Mouse (Mus musculus): ENCODE measurements around the gene Prickle4. TPM values are rescaled to one million over a fixed set of nuclear protein-coding genes. Genes with fewer than 3 reads are reported as not detected.
A peak's percentile ranks its signal among the peaks of the same experiment; 100 is the strongest.

The Prickle4 gene
- polyA plus RNA-seq (2014; fragmentation: Nextera tagmentation; extraction: Ambion mirVana), result 1.8 and 2.6 TPM in 2 replicates

DNA sequence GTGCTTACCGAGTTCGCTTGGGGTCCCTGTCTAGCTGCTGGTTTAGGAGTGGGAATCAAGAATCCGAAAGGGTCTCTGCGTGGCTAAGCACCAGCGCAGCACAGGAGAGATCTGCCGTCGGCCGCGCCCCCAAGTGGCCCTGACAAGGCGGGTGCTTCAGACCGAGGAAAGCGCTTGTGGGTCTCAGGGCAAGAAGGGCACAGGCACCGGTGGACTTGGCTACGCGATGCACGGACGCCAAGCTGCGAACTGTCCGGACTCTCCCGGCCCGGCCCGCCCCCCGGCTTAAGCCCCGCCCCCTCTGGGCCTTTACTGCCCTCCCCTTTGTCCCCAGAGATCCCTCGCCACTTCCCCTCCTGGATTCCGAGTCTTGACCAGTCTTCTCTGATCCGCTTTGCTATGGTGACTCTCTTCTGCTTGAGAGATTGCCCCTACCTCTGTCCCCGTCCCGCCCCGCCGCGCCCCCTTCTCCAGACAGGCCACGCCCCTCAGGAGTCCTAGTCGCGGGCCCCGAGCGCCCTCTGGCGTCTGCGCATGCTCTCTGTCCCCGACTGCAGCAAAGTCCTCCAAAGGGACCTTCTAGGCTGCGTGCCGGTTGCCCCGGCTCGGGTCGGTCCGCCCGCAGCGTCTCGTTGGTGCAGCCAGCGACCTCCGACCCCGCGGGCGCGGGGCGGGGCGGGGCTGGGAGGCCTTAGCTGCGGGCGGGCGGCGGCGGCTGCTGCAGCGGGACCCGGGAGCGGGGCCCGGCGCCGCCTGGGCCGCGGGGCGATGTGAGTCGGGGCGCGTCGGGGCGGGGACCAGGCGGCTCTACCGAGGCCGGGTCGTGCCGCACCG is at the start of gene Prickle4:
Prickle4 (minus strand) TSS at position 234 of the 834 bp plus-strand sequence.
- ATAC-seq (ENCODE audit: insufficient number of reproducible peaks, low FRiP score, low TSS enrichment, low read depth) (peak; percentile 90), DNase-seq (ENCODE audit: low spot score) (peak; percentile 99)
- Histone ChIP-seq H3K9me3 (ENCODE audit: control insufficient read depth, low read length) (no peaks in the 10 kb centered on the region), H3K27me3 (ENCODE audit: control insufficient read depth, insufficient read depth, low read length) (no peaks in the 10 kb centered on the region), H3K4me3 (ENCODE audit: low read depth, low read length) (peak within 1 kb of the TSS; percentile 69), H3K4me1 (ENCODE audit: control insufficient read depth, insufficient read depth, low read length) (peaks cover 6% of the 10 kb centered on the region), H3K4me2 (ENCODE audit: low read depth, severe bottlenecking) (peak within 1 kb of the TSS; percentile 78), H3K27ac (replicated peaks; ENCODE audit: low read depth, low read length) (no peak within 1 kb of the TSS; the same call in 1 of the 2 replicates), H3K9ac (ENCODE audit: low read length) (peak within 1 kb of the TSS; percentile 86), H3K36me3 (ENCODE audit: control insufficient read depth, insufficient read depth, low read length) (no peaks in the 10 kb centered on the region)
- WGBS, result under 1% methylated on average over 66 of the region's 82 CpGs

DNA sequence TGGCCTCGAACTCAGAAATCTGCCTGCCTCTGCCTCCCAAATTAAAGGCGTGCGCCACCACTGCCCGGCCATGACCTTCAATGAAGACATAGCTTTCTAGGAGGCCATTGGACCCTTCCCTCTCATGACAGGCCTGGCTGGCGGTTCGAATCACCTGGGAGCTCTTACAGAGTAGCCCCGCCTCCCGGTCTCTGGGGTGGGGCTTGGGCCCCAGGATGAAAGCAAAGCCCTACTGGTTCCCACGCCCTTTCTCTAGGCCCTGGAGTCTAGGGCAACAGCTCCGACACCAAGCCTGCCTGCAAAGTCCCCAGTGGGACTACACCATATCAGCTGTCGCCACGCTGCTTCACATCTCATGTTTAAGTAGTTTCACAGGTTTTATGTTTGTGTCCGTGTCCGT is 49.5 kb upstream of the Prickle4 start:
- DNase-seq (ENCODE audit: low spot score), result no peak
- H3K4me3 ChIP-seq (ENCODE audit: low read depth, low read length), result no peak overlapping the region
- no peak overlapping the region for H3K9ac ChIP-seq (ENCODE audit: low read length)
- H3K9me3 ChIP-seq (ENCODE audit: control insufficient read depth, low read length), result no peaks in the 10 kb centered on the region
- H3K36me3 ChIP-seq (ENCODE audit: control insufficient read depth, insufficient read depth, low read length), result no peaks in the 10 kb centered on the region
- peaks cover 2% of the 10 kb centered on the region; the same call in 1 of the 2 replicates for H3K27me3 ChIP-seq (ENCODE audit: control insufficient read depth, insufficient read depth, low read length)
- no peak overlapping the region for H3K27ac ChIP-seq (replicated peaks; ENCODE audit: low read depth, low read length)
- no peak for ATAC-seq (ENCODE audit: insufficient number of reproducible peaks, low FRiP score, low TSS enrichment, low read depth)
- peaks cover 10% of the 10 kb centered on the region for H3K4me1 ChIP-seq (ENCODE audit: control insufficient read depth, insufficient read depth, low read length)
- WGBS, result 96% methylated on average over 14 of the region's 14 CpGs
- H3K4me2 ChIP-seq (ENCODE audit: low read depth, severe bottlenecking), result no peak overlapping the region

DNA sequence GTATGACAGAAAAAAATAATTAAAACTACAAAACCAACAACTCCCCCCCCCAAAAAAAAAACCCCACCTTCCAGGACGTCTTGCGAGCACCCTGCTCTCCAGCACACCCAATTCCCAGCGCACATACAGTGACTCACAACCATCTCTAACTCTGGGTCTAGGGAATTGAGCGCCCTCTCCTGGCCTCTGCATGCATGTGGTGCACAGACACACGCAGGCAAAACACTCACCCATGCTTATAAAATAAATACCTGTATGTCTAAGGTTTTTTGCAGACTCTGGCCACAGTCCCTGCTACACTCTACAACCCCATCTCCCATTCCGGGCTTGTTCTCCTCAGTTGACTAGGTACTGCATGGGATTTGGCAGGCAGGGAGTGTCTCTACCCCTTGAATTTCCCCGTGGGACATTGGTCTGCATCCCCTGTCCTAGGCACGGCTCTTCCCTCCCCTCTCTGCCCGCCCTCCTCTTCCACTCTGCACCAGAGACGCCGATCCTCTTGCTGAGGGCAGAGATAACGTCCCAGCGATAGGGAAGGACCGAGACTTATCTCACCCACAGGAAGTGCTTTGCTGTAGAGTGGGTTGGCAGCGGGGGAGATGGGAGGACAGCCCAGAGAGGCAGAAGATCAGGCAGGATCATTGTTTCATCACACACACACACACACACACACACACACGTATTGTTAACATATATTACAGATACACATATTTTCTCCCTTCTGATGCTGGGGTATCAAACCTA is 48.6 kb upstream of the Prickle4 start:
- Histone ChIP-seq H3K9ac (ENCODE audit: low read length) (no peak overlapping the region), H3K27me3 (ENCODE audit: control insufficient read depth, insufficient read depth, low read length) (peaks cover 3% of the 10 kb centered on the region; the same call in 1 of the 2 replicates), H3K9me3 (ENCODE audit: control insufficient read depth, low read length) (no peaks in the 10 kb centered on the region), H3K4me3 (ENCODE audit: low read depth, low read length) (no peak overlapping the region), H3K36me3 (ENCODE audit: control insufficient read depth, insufficient read depth, low read length) (no peaks in the 10 kb centered on the region), H3K4me1 (ENCODE audit: control insufficient read depth, insufficient read depth, low read length) (peaks cover 15% of the 10 kb centered on the region), H3K4me2 (ENCODE audit: low read depth, severe bottlenecking) (no peak overlapping the region), H3K27ac (replicated peaks; ENCODE audit: low read depth, low read length) (no peak overlapping the region)
- peak; percentile 33 for DNase-seq (ENCODE audit: low spot score)
- WGBS, result 42% methylated on average over 16 of the region's 16 CpGs
- no peak for ATAC-seq (ENCODE audit: insufficient number of reproducible peaks, low FRiP score, low TSS enrichment, low read depth)

DNA sequence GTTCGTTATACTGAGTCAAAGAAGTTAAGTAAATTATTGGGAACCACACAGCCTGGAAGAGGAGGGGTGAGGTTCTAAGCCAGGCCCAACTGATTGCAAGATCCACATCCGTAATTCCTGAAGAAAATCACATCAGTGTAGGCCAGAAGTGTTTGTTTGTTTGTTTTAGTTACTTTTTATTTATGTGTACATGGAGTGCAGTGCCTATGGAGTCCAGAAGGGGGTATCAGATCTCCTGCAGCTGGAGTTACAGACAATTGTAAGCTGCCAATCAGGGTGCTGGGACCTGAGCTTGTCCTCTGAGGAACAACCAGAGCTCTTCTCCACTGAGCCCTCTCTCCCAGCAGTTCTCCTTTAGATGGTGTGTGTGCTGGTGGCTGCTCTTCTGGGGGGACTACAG is 45.6 kb upstream of the Prickle4 start:
- WGBS, result 48% methylated on average over 2 of the region's 2 CpGs
- peaks cover 20% of the 10 kb centered on the region for H3K4me1 ChIP-seq (ENCODE audit: control insufficient read depth, insufficient read depth, low read length)
- H3K9ac ChIP-seq (ENCODE audit: low read length), result no peak overlapping the region
- H3K36me3 ChIP-seq (ENCODE audit: control insufficient read depth, insufficient read depth, low read length), result no peaks in the 10 kb centered on the region
- H3K27ac ChIP-seq (replicated peaks; ENCODE audit: low read depth, low read length), result no peak overlapping the region
- H3K27me3 ChIP-seq (ENCODE audit: control insufficient read depth, insufficient read depth, low read length), result peaks cover 5% of the 10 kb centered on the region; the same call in 1 of the 2 replicates
- H3K9me3 ChIP-seq (ENCODE audit: control insufficient read depth, low read length), result no peaks in the 10 kb centered on the region
- H3K4me2 ChIP-seq (ENCODE audit: low read depth, severe bottlenecking), result no peak overlapping the region
- ATAC-seq (ENCODE audit: insufficient number of reproducible peaks, low FRiP score, low TSS enrichment, low read depth) (no peak), DNase-seq (ENCODE audit: low spot score) (no peak)
- no peak overlapping the region for H3K4me3 ChIP-seq (ENCODE audit: low read depth, low read length)

DNA sequence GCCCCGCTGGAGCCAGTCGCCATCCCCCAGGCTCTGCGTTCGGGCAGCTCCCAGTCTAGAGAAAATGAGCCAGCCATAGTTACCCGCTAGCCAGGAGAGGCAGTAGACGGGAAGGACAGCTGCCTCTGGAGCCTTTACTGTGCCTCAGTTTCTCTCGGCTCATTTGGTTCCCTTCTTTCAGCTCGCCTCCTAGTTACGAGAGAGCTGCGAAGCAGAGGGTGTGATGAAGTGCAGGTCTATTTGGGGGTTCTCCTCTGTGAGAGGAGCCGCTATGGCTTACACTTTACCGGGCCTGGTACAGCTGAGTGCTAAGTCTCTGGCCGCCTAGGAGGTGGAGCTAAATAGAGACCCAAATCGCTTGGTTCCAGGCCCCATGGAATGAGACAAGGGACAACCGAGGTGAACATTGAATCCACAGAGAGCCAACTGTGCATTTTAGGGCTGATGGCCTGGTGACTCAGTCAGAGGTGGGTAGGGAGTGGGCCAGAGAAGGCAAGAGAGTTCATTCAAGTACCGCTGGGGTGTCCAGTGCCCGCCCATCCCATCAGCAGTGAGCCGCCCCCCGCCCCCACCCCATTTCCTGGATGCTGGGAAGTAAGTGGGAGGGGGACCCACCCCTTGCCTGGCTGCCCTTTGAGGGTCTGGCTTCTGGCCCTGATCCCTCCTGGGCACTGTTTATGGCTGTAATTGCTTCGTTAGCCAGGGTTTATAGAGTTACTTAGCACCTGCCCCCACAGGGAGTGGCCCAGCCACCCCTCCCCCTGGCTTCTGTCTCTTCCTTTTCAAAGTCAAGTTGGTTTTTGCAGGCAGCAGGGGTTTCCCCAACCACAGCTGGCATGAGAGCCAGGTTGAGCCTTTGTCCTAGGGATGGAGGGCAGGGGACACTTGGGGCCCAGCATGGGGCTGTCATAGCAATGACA is 44.6 kb upstream of the Prickle4 start:
- H3K4me2 ChIP-seq (ENCODE audit: low read depth, severe bottlenecking), result peak overlapping the region; percentile 100

DNA sequence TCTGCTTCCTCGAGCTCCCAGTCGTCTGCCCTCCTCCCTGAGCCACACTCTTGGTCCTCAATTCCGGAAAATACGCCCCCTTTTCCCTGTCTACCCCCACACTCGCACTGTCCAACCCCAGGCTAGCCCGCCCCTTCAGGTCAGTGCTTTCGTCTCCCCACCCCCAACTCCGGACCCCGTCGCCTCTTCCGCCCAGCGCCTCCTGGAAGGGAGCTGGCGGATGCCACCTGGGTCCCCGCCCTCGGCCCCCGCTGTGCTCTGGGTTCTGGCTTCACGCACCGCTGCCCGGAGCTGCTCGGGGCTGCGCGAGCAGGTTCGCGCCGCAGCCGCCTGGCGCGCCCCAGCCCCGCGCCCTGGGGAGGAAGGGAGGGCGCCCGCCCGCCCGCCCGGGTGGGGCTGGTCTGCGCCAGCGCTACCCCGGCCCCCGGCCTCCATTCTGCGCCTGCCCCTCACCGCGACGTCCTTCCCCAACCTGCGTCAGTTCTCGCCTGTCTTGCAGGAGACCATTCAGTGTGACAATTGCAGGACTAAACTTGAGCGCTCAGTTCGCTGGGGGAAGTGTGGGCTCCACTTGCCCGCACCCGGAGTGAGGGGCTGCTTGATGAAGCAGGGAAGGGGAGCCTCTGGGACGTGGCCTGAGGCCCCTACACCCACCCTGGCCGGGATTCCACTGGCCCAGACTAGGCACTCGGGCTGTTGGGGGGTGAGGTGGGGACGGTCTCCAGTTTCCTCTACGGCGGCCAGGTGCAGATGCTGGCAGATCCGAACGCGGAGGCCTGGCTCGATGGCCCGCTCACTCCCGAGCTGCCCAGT is 43.7 kb upstream of the Prickle4 start:
- Histone ChIP-seq H3K4me3 (ENCODE audit: low read depth, low read length) (peak overlapping the region; percentile 59), H3K27me3 (ENCODE audit: control insufficient read depth, insufficient read depth, low read length) (peaks cover 5% of the 10 kb centered on the region; the same call in 1 of the 2 replicates), H3K36me3 (ENCODE audit: control insufficient read depth, insufficient read depth, low read length) (no peaks in the 10 kb centered on the region), H3K9ac (ENCODE audit: low read length) (peak overlapping the region; percentile 5), H3K4me1 (ENCODE audit: control insufficient read depth, insufficient read depth, low read length) (peaks cover 20% of the 10 kb centered on the region), H3K4me2 (ENCODE audit: low read depth, severe bottlenecking) (peak overlapping the region; percentile 100), H3K27ac (replicated peaks; ENCODE audit: low read depth, low read length) (no peak overlapping the region; the same call in 1 of the 2 replicates), H3K9me3 (ENCODE audit: control insufficient read depth, low read length) (no peaks in the 10 kb centered on the region)
- ATAC-seq (ENCODE audit: insufficient number of reproducible peaks, low FRiP score, low TSS enrichment, low read depth), result peak; percentile 40
- peak; percentile 61 for DNase-seq (ENCODE audit: low spot score)
- under 1% methylated on average over 57 of the region's 61 CpGs for WGBS

More for the DNA sequence above, 44.6 kb upstream of the Prickle4 start:
- DNase-seq (ENCODE audit: low spot score), result peak; percentile 70
- H3K27ac ChIP-seq (replicated peaks; ENCODE audit: low read depth, low read length), result no peak overlapping the region; the same call in 1 of the 2 replicates
- peak overlapping the region; percentile 59 for H3K4me3 ChIP-seq (ENCODE audit: low read depth, low read length)
- ATAC-seq (ENCODE audit: insufficient number of reproducible peaks, low FRiP score, low TSS enrichment, low read depth), result peak; percentile 26; the same call in 1 of the 2 replicates
- H3K36me3 ChIP-seq (ENCODE audit: control insufficient read depth, insufficient read depth, low read length), result no peaks in the 10 kb centered on the region
- H3K9me3 ChIP-seq (ENCODE audit: control insufficient read depth, low read length), result no peaks in the 10 kb centered on the region
- peaks cover 20% of the 10 kb centered on the region for H3K4me1 ChIP-seq (ENCODE audit: control insufficient read depth, insufficient read depth, low read length)
- WGBS, result under 1% methylated on average over 20 of the region's 20 CpGs
- H3K9ac ChIP-seq (ENCODE audit: low read length), result no peak overlapping the region; the same call in 1 of the 2 replicates
- peaks cover 5% of the 10 kb centered on the region; the same call in 1 of the 2 replicates for H3K27me3 ChIP-seq (ENCODE audit: control insufficient read depth, insufficient read depth, low read length)

DNA sequence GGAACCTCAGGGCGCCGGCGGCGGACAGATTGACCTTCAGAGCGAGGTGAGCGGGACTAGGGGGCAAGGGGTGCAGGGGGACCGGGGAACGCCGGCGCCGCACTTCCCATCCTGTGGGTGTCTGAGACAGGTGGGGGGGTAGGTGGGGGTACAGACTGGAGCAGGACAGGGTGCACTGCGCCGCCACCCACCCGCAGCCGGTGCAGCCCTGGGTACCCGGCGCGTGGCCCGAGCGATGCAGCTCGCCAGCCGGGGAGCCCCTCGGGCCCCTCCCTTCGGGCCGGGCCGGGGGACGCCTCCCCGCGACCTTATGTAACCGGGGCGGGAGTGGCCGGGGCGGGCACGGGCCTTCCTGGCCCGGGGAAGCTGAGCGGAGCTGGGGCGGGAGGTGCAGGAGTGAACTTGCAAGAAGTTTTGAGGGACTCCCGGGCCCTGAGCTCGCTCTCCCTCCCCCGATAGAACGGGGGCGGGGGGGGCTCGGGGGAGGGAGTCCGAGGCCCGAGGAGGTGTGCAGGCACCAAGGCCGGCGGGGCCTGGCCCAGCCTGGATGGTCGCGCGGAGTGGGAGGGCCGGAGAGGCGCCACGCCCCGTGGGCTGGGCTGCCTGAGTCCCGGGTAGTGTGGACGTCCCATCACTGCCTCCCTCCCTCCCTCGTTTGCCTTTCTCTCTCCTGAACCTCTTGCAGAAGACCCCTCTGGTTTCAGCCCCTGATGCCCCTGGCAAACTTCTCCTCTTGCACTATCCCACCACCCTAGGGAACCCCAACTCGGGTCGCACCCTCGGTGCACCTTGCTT is 42.9 kb upstream of the Prickle4 start:
- no peak overlapping the region for H3K27ac ChIP-seq (replicated peaks; ENCODE audit: low read depth, low read length)
- H3K36me3 ChIP-seq (ENCODE audit: control insufficient read depth, insufficient read depth, low read length), result no peaks in the 10 kb centered on the region
- WGBS, result under 1% methylated on average over 50 of the region's 60 CpGs
- peak overlapping the region; percentile 59 for H3K4me3 ChIP-seq (ENCODE audit: low read depth, low read length)
- H3K4me1 ChIP-seq (ENCODE audit: control insufficient read depth, insufficient read depth, low read length), result peaks cover 20% of the 10 kb centered on the region
- ATAC-seq (ENCODE audit: insufficient number of reproducible peaks, low FRiP score, low TSS enrichment, low read depth), result peak; percentile 79
- DNase-seq (ENCODE audit: low spot score), result peak; percentile 81
- H3K9me3 ChIP-seq (ENCODE audit: control insufficient read depth, low read length), result no peaks in the 10 kb centered on the region
- H3K27me3 ChIP-seq (ENCODE audit: control insufficient read depth, insufficient read depth, low read length), result peaks cover 5% of the 10 kb centered on the region; the same call in 1 of the 2 replicates
- H3K9ac ChIP-seq (ENCODE audit: low read length), result peak overlapping the region; percentile 38
- H3K4me2 ChIP-seq (ENCODE audit: low read depth, severe bottlenecking), result peak overlapping the region; percentile 100

Data from limb, embryonic 11.5 days (tissue).